Mouse (Mus musculus): ENCODE results near the gene Olfr54. TPM values are rescaled to one million over a fixed set of nuclear protein-coding genes. Genes with fewer than 3 reads are reported as not detected.

Olfr54 gene
- not detected for polyA plus RNA-seq (2017; shearing (Covaris generic))

GRCm38 (mm10) chr11:51013936-51014335 is at the start of gene Olfr54:
Gene Olfr54, plus strand, starts transcription at chr11:51014236.

GRCm38 (mm10) chr11:50966230-50966629 is 47.8 kb upstream of the Olfr54 start, which contains the start of gene Olfr1378:
Gene Olfr1378, plus strand, starts transcription at chr11:50966530.

DNA sequence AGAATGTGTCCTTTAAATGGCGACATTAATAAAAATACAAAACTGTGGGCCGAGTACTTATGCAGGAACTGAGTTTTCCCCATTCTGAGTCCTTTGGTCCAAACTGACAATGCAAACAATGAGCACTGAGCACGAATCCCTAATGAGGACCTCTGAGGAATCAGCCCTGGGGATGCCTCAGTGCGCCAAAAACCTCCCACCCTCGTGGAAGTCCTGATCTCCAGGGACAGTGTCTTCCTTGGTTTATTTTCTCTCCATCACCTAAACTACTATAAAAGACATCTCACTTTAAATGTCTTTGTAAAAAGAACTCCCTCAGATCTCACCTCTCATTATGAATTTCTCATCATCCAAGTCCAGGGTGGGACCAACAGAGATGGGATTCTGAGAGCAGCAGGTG is 32.4 kb upstream of the Olfr54 start, which contains the start of gene Olfr1377:
Olfr1377 (plus strand) TSS at position 301 of the 400 bp plus-strand sequence.

DNA sequence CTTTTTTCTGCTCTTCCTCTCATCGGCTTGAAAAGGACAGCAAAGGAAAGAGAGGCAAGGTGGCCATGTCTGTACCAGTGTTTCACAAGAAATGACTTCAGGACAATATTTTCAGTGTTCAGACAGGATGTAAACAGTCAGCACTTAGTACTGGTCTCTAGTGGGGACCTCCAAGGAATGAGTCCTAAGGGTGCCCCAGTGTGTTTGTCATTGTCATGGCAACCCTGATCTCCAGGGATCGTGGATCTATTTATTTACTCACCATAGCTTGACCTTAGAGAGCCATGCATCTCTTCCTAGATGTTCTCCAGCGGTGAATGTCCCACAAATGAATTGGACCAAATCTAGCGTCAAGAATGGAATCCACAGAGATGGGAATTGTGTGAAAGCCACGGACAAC is 10.7 kb upstream of the Olfr54 start, which contains the start of gene Olfr51:
Olfr51 (plus strand) TSS at position 301 of the 400 bp plus-strand sequence.

GRCm38 (mm10) chr11:51047809-51048208 is 33.8 kb downstream of the Olfr54 start, which contains the start of gene Olfr1375:
Gene Olfr1375, plus strand, starts transcription at chr11:51048109.

DNA sequence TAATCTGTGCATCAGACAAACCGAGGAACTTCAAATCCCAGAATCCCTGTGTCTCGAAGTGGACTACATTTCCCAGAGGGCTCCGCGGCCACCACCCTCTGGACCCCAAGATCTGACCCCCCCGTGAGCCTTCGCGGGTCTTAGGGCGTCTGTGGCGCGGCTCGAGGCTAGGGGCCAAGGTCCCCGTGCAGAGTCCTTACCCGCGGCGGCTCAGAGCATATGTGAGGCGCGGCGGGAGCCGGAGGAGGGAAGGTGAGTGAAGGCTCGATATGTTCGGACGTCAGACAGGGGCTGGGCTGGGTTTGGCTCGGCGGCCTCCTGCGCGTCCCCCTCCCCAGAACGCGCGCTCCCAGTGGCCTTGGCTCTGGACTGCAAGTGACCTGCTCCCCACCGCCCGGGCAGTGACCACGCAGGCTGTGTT is 45.1 kb downstream of the Olfr54 start, which contains the start of gene Zfp354a:
Zfp354a (plus strand) TSS at position 107 of the 421 bp plus-strand sequence.

Other genes with a start within 250 kb of the Olfr54 start
- 1.2 TPM for gene Zfp354c, start 186.5 kb upstream of the Olfr54 start, polyA plus RNA-seq (2017; shearing (Covaris generic))
- gene Zfp879, start 172.7 kb upstream of the Olfr54 start, polyA plus RNA-seq (2017; shearing (Covaris generic)): not detected
- not detected for gene Grm6, start 163.6 kb upstream of the Olfr54 start, polyA plus RNA-seq (2017; shearing (Covaris generic))
- gene Zfp454, start 126.6 kb upstream of the Olfr54 start, polyA plus RNA-seq (2017; shearing (Covaris generic)): not detected
- not detected for gene Zfp2, start 98.1 kb upstream of the Olfr54 start, polyA plus RNA-seq (2017; shearing (Covaris generic))
- gene Zfp354b, start 82.6 kb upstream of the Olfr54 start, polyA plus RNA-seq (2017; shearing (Covaris generic)): not detected
- gene 4933414I15Rik, start 70.5 kb upstream of the Olfr54 start, polyA plus RNA-seq (2017; shearing (Covaris generic)): not detected
- gene Prop1, start 60.5 kb upstream of the Olfr54 start, polyA plus RNA-seq (2017; shearing (Covaris generic)): not detected
- not detected for gene Olfr1378, start 47.7 kb upstream of the Olfr54 start, polyA plus RNA-seq (2017; shearing (Covaris generic))
- gene Olfr1377, start 32.3 kb upstream of the Olfr54 start, polyA plus RNA-seq (2017; shearing (Covaris generic)): not detected
- gene Olfr51, start 10.6 kb upstream of the Olfr54 start, polyA plus RNA-seq (2017; shearing (Covaris generic)): 0.41 TPM
- gene Olfr1375, start 33.9 kb downstream of the Olfr54 start, polyA plus RNA-seq (2017; shearing (Covaris generic)): not detected
- gene Zfp354a, start 45.0 kb downstream of the Olfr54 start, polyA plus RNA-seq (2017; shearing (Covaris generic)): not detected
- gene Gm12569, start 206.2 kb downstream of the Olfr54 start, polyA plus RNA-seq (2017; shearing (Covaris generic)): not detected
- 260 TPM for gene Clk4, start 247.5 kb downstream of the Olfr54 start, polyA plus RNA-seq (2017; shearing (Covaris generic))
- gene BC049762, start 248.8 kb downstream of the Olfr54 start, polyA plus RNA-seq (2017; shearing (Covaris generic)): not detected

Measured in effector memory CD4-positive, alpha-beta T cell, adult 5 months (primary cell).